Mouse (Mus musculus) frontal cortex, postnatal 36 days (tissue): ENCODE results near the gene Cyp27b1.
"Not testable (repeated sequence)": the region's sequence is repeated elsewhere in the genome, so short reads cannot be mapped to it uniquely, and the experiment has no call there.

Source experiments
- DNase-seq, 2 experiments: peaks; one replicate each; pipeline ENCODE4 v3.0.0; 2022; ENCODE audit warnings: low spot score in 2 of 2

Cyp27b1 gene

DNA sequence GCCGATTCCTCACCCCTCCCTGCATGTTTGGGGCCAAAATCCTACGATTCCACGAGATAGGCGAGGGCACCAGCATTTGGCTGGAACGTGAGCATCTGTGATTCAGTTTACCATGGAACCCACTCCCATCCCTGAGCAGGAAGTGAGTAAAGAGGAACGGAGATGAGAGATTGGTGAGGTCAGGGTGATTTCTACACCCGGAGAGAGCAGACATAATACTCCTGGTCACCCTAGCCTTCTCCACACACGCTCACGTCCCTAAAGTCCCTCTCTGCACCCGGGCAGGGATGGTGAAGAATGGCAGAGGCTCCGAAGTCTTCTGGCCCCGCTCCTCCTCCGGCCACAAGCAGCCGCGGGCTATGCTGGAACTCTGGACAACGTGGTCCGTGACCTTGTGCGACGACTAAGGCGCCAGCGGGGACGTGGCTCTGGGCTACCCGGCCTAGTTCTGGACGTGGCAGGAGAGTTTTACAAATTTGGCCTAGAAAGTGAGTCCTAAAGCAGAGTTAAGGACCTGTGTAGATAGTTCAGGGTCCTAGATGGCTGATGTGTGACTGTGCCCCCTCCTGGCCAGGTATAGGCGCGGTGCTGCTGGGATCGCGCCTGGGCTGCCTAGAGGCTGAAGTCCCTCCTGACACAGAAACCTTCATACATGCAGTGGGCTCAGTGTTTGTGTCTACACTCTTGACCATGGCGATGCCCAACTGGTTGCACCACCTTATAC is 1.5 kb downstream of the Cyp27b1 start:
- no peak for DNase-seq

DNA sequence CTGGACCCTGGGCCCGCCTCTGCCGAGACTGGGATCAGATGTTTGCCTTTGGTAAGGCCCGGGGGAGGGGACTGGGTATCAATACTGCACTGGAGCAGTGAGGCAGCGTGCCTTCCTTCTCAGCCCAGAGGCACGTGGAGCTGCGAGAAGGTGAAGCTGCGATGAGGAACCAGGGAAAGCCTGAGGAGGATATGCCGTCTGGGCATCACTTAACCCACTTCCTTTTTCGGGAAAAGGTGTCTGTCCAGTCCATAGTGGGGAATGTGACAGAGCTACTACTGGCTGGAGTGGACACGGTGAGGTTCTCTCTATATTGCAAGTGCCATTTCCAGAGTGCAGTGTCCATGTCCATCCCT is 2.0 kb downstream of the Cyp27b1 start:
- no peak for DNase-seq

GRCm38 (mm10) chr10:127054646-127055045 is 6.6 kb downstream of the Cyp27b1 start:
- no peak for DNase-seq

DNA sequence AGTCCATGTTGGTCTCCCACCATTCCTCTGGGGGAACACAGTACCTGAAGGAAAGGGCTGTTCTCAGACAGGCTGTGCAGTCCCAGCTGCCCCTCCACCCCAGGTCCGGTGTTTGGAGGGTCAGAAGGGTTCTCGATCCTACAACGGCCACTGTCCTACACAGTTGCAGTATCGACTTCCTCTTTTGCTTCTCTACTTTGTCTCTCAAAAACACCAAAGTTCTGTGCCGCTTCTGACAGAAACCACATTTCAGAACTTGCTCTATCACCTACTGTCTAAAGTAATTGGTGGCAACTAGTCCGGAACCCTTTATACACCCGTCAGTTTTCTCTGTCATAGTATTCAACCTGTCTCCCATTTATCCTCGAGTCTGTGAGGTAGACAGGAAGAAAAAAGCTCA is 7.4 kb downstream of the Cyp27b1 start:
- DNase-seq = no peak

DNA sequence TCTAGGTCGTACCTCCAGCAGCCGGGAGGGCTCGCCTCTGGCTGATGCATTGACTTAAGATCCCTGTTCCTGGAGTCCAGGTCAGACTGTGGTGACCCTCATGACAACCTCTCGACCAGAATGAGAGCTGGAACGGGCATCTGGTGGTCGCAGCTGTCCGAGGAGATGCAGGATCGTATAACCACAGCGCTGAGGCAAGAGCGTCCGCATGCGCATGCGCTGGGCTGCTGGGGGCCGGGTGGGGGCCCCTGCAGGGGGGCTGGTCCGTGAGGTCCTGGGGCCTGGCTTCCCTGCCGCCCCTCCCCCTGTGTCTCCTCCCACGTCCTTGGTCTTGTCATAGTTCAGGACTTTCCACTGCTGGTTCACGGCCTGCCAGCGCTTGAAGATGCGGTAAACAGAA is 8.4 kb downstream of the Cyp27b1 start:
- DNase-seq = no peak

DNA sequence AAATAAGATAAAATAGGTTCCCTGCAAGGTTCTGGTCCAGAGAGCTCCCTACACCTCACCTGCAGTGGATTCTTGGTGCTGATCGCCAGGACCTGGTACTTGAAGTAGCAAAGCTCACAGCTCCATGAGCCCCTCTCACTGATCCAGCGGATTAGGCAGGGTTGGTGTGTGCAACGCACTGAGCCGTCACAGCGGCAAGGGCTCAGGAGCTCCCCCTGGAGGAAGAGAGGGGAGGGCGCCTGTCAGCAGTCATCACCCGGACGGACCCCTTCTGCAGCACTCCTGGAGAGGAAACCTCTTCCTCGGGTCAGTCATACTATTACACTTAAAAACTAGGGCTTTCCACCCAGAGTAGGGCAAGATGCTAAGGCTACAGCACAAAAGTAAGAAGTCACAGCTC is 10.1 kb downstream of the Cyp27b1 start:
- DNase-seq = peak; percentile 74 to 81

GRCm38 (mm10) chr10:127058708-127059107 is 10.7 kb downstream of the Cyp27b1 start:
- DNase-seq = no peak

- no peak for DNase-seq
Measured at GRCm38 (mm10) chr10:127059174-127059967, 11.3 kb downstream of the Cyp27b1 start.

DNA sequence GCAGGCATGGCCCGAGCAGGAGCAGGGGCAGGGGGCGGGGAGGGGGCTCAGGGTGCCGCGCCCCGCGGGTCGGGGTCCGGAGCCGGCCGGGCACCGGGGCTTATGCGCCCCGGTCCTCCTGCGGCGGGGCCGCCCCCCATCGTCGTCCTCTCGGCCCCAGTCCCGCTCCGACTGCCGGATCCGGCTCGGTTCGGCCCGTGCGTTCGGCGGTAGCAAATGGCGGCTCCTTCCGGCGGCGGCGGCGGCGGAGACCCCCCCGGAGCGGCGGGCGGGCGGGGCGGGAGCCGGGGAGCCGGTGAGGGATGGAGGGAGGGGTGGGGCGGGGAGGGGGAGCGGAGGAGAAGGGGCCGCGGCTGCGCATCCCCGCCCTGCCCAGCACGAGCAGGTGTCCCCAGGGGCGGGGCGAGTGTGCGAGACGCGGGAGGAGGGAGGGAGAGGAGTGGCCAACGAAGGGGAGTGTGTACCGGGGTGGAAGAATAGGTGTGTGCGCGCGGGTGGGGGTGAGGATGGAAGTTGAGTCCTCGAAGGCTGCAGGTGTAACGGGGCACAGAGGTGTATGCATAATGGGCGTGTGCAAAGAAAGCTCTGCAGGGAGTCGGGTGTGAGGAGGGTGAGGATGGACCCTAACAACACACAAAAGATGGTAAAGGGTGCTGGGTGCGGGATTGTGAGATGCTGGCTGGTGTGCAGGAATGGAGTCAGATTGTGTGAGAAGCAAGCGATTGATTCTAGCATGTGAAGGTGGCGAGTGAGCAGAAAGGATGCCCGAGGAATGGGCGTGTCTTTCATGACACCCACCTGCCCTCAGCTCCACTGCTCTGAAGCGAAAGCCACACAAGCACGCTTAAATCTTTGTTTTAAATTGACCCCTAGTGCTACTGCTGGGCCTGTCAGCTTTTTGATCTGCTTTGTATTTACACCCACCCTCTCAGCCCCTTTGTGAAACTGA is 12.2 kb downstream of the Cyp27b1 start, which contains the start of gene March9:
Gene March9 (minus strand): TSS at position 217 of the 949 bp plus-strand sequence.
- peak; percentile 67 to 71 for DNase-seq

DNA sequence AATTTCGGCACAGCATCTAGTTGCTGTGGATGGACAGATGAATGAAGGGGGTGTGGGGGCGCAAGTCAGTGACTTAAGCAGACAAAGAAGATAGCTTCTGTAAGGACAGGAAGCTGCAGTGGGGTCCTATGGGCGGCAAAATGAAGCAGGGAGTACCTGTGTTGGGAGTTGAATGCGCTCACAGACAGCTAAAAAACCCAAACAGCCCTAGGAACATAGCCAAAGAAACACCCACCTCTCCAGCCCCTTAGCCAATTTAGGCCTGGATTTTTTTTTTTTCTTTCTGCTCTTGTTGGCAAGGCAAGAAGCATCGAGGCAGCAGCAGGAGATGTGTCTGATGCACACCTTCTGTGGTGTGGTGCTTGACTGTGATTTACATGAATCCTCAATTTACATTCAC is 13.0 kb downstream of the Cyp27b1 start:
- DNase-seq = no peak

DNA sequence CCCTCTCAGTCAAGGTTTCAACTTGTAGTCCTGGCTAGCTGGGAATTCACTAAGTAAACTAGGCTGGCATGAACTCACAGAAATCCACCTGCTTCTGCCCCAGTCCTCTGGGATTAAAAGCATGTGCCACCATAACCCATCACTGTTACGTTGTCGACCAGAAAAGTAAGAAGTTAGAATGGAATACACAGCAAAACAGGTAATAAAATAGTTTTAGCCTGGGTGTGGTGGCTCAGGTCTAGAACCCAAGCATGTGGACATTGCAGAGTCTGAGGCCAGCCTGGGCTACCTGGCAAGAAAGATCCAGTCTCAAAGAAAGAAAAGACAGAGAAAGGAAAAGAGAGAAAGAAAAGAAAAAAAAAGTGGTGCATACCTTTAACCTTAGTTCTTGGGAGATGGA is 13.5 kb downstream of the Cyp27b1 start:
- no peak for DNase-seq

DNA sequence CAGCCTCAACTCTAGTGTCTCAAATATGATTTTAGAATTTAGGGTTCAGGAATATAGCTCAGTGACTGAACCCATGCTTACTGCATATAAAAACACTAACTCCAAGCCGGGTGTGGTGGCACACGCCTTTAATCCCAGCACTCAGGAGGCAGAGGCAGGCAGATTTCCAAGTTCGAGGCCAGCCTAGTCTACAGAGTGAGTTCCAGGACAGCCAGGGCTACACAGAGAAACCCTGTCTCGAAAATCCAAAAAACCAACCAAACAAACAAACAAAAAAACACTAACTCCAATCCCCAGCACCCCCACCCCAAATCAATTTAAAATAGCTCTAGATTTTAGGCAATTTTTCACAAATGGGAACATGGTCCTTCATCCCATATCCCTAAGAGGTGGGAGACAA is 14.1 kb downstream of the Cyp27b1 start:
- not testable (repeated sequence) for DNase-seq

- no peak for DNase-seq
Measured at GRCm38 (mm10) chr10:127062503-127062902, 14.5 kb downstream of the Cyp27b1 start.

GRCm38 (mm10) chr10:127063239-127063872 is 15.3 kb downstream of the Cyp27b1 start, which contains the start of gene Cdk4:
Cdk4 (plus strand) TSS chr10:127063534.
- peak; percentile 98 for DNase-seq

- no peak for DNase-seq
Measured at GRCm38 (mm10) chr10:127063913-127064870, 16.1 kb downstream of the Cyp27b1 start.

GRCm38 (mm10) chr10:127065981-127066380 is 17.9 kb downstream of the Cyp27b1 start:
- DNase-seq = no peak

- DNase-seq = no peak
Measured at GRCm38 (mm10) chr10:127066519-127067018, 18.5 kb downstream of the Cyp27b1 start.

GRCm38 (mm10) chr10:127068360-127069038 is 20.4 kb downstream of the Cyp27b1 start:
- no peak for DNase-seq
